Mouse (Mus musculus): ENCODE results near the gene Esrrg.

GRCm38 (mm10) chr1:187731171-187731570 is 122.6 kb downstream of the Esrrg start:
- TF ChIP-seq CTCF (IDR thresholded peaks at IDR 0.05; ENCODE audit: borderline replicate concordance, insufficient read depth, low read length) (no peak), POLR2A (IDR thresholded peaks at IDR 0.05; ENCODE audit: low read depth, low read length) (no peak)

All from embryonic fibroblast, embryonic 13.5 days (primary cell).